Mouse (Mus musculus) liver, postnatal 0 days (tissue): ENCODE results near the gene Gm20388. TPM values are rescaled to one million over a fixed set of nuclear protein-coding genes. Genes with fewer than 3 reads are reported as not detected.

Experiments used
- ATAC-seq: fragments of 200-750 bp; cut with Nextera tagmentation; 2 replicates; pipeline ENCODE4 v1.8.0; 2017; ENCODE audit warnings: mild to moderate bottlenecking, moderate library complexity
- DNase-seq: peaks from one replicate; pipeline ENCODE4 v3.0.0-alpha.2; 2016
- H3K27ac ChIP-seq: fragments of 300-500 bp; sonication (generic); 2 replicates; pipeline ENCODE4 v1.5.1; 2014; ENCODE audit warnings: antibody characterized with exemption, moderate library complexity, mild to moderate bottlenecking, low read depth
- H3K27me3 ChIP-seq: fragments of 300-500 bp; sonication (generic); 2 replicates; pipeline ENCODE4 v1.6.1; 2014; ENCODE audit warnings: low read length, control low read depth, mixed read lengths; ENCODE audit not compliant: insufficient read depth
- H3K36me3 ChIP-seq: fragments of 300-500 bp; sonication (generic); replicated peaks from 2 replicates; pipeline ENCODE4 v1.6.1; 2014; ENCODE audit warnings: mild to moderate bottlenecking, control low read depth, low read length, moderate library complexity, mixed read lengths; ENCODE audit not compliant: insufficient read depth
- H3K4me1 ChIP-seq: fragments of 300-500 bp; sonication (generic); 2 replicates; pipeline ENCODE4 v1.6.1; 2014; ENCODE audit warnings: antibody characterized with exemption, mild to moderate bottlenecking, control low read depth; ENCODE audit not compliant: insufficient read depth
- H3K4me2 ChIP-seq: fragments of 300-500 bp; sonication (generic); 2 replicates; pipeline ENCODE4 v1.6.1; 2014; ENCODE audit warnings: low read depth, mild to moderate bottlenecking, low read length, moderate library complexity, mixed read lengths
- H3K4me3 ChIP-seq: fragments of 300-500 bp; sonication (generic); 2 replicates; pipeline ENCODE4 v1.5.1; 2014; ENCODE audit warnings: low read depth, low read length
- H3K9ac ChIP-seq: fragments of 300-500 bp; sonication (generic); replicated peaks from 2 replicates; pipeline ENCODE4 v1.6.1; 2014; ENCODE audit warnings: mild to moderate bottlenecking, moderate library complexity
- H3K9me3 ChIP-seq: fragments of 300-500 bp; sonication (generic); 2 replicates; pipeline ENCODE4 v1.6.1; 2016; ENCODE audit warnings: mild to moderate bottlenecking, control low read depth, low read length, mixed read lengths
- CTCF ChIP-seq: sonication (generic); IDR thresholded peaks from 2 replicates; pipeline ENCODE4 v1.5.1; 2016; ENCODE audit warnings: antibody characterized with exemption, low read depth
- EP300 ChIP-seq: IDR thresholded peaks from 2 replicates; pipeline ENCODE4 v1.6.1; 2016; ENCODE audit warnings: antibody characterized with exemption, low read depth, mild to moderate bottlenecking
- WGBS: fragments of 180-500 bp; shearing (Covaris S2); extraction: QIAGEN DNeasy Blood & Tissue Kit; methylation state at CpG from one replicate; pipeline ENCODE4 v1.1.7; 2014; ENCODE audit not compliant: insufficient replicate concordance; 5-methylcytosine and 5-hydroxymethylcytosine counted together
- polyA plus RNA-seq: library from polyadenylated mRNA; unstranded; fragments of >200 nt; fragmentation: Nextera tagmentation; extraction: Ambion mirVana; gene quantifications from 2 replicates; pipeline ENCODE4 v1.2.1, GENCODE M21; 2015

The Gm20388 gene
- polyA plus RNA-seq, 1 experiment from 2014 or later: not detected

GRCm38 (mm10) chr8:121092141-121092540 is 1181.5 kb downstream of the Gm20388 start:
- WGBS: 26% methylated on average over 6 of the region's 6 CpGs
- TF ChIP-seq EP300 (no peak), CTCF (no peak)
- peaks cover 67% of the 10 kb centered on the region for H3K27me3 ChIP-seq
- no peaks in the 10 kb centered on the region for H3K36me3 ChIP-seq
- H3K9me3 ChIP-seq: no peaks in the 10 kb centered on the region
- H3K4me2 ChIP-seq: no peak overlapping the region
- no peak for DNase-seq
- no peak overlapping the region for H3K4me3 ChIP-seq
- no peak overlapping the region for H3K9ac ChIP-seq
- H3K4me1 ChIP-seq: no peaks in the 10 kb centered on the region
- peak; percentile 21; the same call in 1 of the 2 replicates for ATAC-seq
- H3K27ac ChIP-seq: no peak overlapping the region

GRCm38 (mm10) chr8:121092627-121093026 is 1182.0 kb downstream of the Gm20388 start:
- Histone ChIP-seq H3K4me3 (no peak overlapping the region), H3K9ac (no peak overlapping the region), H3K36me3 (0 out of 2 replicates have a peak, but pooled peaks cover 3% of the 10 kb centered on the region), H3K4me1 (no peaks in the 10 kb centered on the region), H3K9me3 (no peaks in the 10 kb centered on the region), H3K27ac (no peak overlapping the region), H3K27me3 (peaks cover 62% of the 10 kb centered on the region), H3K4me2 (no peak overlapping the region)
- ATAC-seq (peak; percentile 62), DNase-seq (peak; percentile 87)
- TF ChIP-seq CTCF (peak; percentile 91), EP300 (no peak)
- WGBS: under 1% methylated on average over 16 of the region's 16 CpGs

GRCm38 (mm10) chr8:121093496-121093895 is 1182.9 kb downstream of the Gm20388 start:
- DNase-seq (no peak), ATAC-seq (no peak)
- no peak overlapping the region for H3K4me2 ChIP-seq
- H3K4me1 ChIP-seq: no peaks in the 10 kb centered on the region
- H3K27me3 ChIP-seq: peaks cover 54% of the 10 kb centered on the region
- H3K27ac ChIP-seq: no peak overlapping the region
- WGBS: 54% methylated on average over 6 of the region's 6 CpGs
- no peak overlapping the region for H3K9ac ChIP-seq
- H3K9me3 ChIP-seq: no peaks in the 10 kb centered on the region
- H3K36me3 ChIP-seq: 0 out of 2 replicates have a peak, but pooled peaks cover 6% of the 10 kb centered on the region
- TF ChIP-seq EP300 (no peak), CTCF (no peak)
- no peak overlapping the region for H3K4me3 ChIP-seq

GRCm38 (mm10) chr8:121104049-121104818 is 1193.6 kb downstream of the Gm20388 start:
- H3K4me3 ChIP-seq: no peak overlapping the region
- ATAC-seq: peak; percentile 20; the same call in 1 of the 2 replicates

GRCm38 (mm10) chr8:121107668-121108656 is 1197.3 kb downstream of the Gm20388 start, which contains the start of gene Mthfsd:
Gene Mthfsd (minus strand): TSS chr8:121108392.
- ATAC-seq (peak; percentile 94), DNase-seq (peak; percentile 98)
- Histone ChIP-seq H3K4me3 (peak within 1 kb of the TSS; percentile 84), H3K4me2 (peak within 1 kb of the TSS; percentile 88), H3K9ac (peak within 1 kb of the TSS; percentile 82), H3K9me3 (no peaks in the 10 kb centered on the region), H3K27ac (peak within 1 kb of the TSS; percentile 86), H3K4me1 (peaks cover 10% of the 10 kb centered on the region; the same call in 1 of the 2 replicates), H3K27me3 (no peaks in the 10 kb centered on the region), H3K36me3 (peaks cover 10% of the 10 kb centered on the region; the same call in 1 of the 2 replicates)
- TF ChIP-seq CTCF: no peak
- TF ChIP-seq EP300: no peak
- WGBS: 2% methylated on average over 75 of the region's 75 CpGs

More at GRCm38 (mm10) chr8:121104049-121104818, 1193.6 kb downstream of the Gm20388 start:
- Histone ChIP-seq H3K27ac (no peak overlapping the region), H3K4me1 (peaks cover 9% of the 10 kb centered on the region; the same call in 1 of the 2 replicates), H3K36me3 (peaks cover 30% of the 10 kb centered on the region), H3K9me3 (no peaks in the 10 kb centered on the region), H3K27me3 (no peaks in the 10 kb centered on the region), H3K4me2 (no peak overlapping the region), H3K9ac (no peak overlapping the region)
- TF ChIP-seq CTCF: peak; percentile 98
- TF ChIP-seq EP300: no peak
- WGBS: 53% methylated on average over 17 of the region's 17 CpGs
- peak; percentile 84 for DNase-seq
